Mouse (Mus musculus) erythroblast, embryonic 14.5 days (primary cell): ENCODE measurements around the gene Sept1.

Experiments
- GATA1 ChIP-seq: IDR thresholded peaks from 2 replicates; pipeline ENCODE4 v1.6.1; 2012; ENCODE audit warnings: low read length, inconsistent platforms, mixed read lengths
- TAL1 ChIP-seq: IDR thresholded peaks from 3 replicates; pipeline ENCODE4 v1.6.1; 2012; ENCODE audit warnings: low read length, inconsistent platforms, mixed read lengths

GRCm38 (mm10) chr7:127262218-127262961, 29.5 kb upstream of the Sept1 start:
- TF ChIP-seq GATA1 (no peak), TAL1 (no peak)
